Mouse (Mus musculus) midbrain, embryonic 11.5 days (tissue): ENCODE results near the gene Gm14412. TPM values are rescaled to one million over a fixed set of nuclear protein-coding genes. Genes with fewer than 3 reads are reported as not detected.
"Not testable (repeated sequence)": the region's sequence is repeated elsewhere in the genome, so short reads cannot be mapped to it uniquely, and the experiment has no call there.

ENCODE experiments used
- ATAC-seq: fragments of 200-750 bp; cut with Nextera tagmentation; 2 replicates; pipeline ENCODE4 v1.8.0; 2017; ENCODE audit warnings: moderate TSS enrichment, moderate library complexity; ENCODE audit not compliant: low FRiP score
- DNase-seq: peaks from one replicate; pipeline ENCODE4 v3.0.0; 2015; ENCODE audit warnings: low spot score; ENCODE audit errors: missing footprints
- H3K27ac ChIP-seq: fragments of 300-500 bp; sonication (generic); 2 replicates; pipeline ENCODE4 v1.5.1; 2014; ENCODE audit warnings: low read depth, low read length
- H3K27me3 ChIP-seq: fragments of 300-500 bp; sonication (generic); 2 replicates; pipeline ENCODE4 v1.6.1; 2014; ENCODE audit warnings: mild to moderate bottlenecking, low read length, moderate library complexity, mixed read lengths; ENCODE audit not compliant: control insufficient read depth, insufficient read depth
- H3K36me3 ChIP-seq: fragments of 300-500 bp; sonication (generic); 2 replicates; pipeline ENCODE4 v1.6.1; 2014; ENCODE audit warnings: mild to moderate bottlenecking, low read length, moderate library complexity, mixed read lengths; ENCODE audit not compliant: control insufficient read depth, insufficient read depth
- H3K4me1 ChIP-seq: fragments of 300-500 bp; sonication (generic); 2 replicates; pipeline ENCODE4 v1.6.1; 2014; ENCODE audit warnings: low read length; ENCODE audit not compliant: control insufficient read depth, insufficient read depth
- H3K4me2 ChIP-seq: fragments of 300-500 bp; sonication (generic); 2 replicates; pipeline ENCODE4 v1.6.1; 2014; ENCODE audit warnings: mild to moderate bottlenecking, moderate library complexity
- H3K4me3 ChIP-seq: fragments of 300-500 bp; sonication (generic); 2 replicates; pipeline ENCODE4 v1.5.1; 2014; ENCODE audit warnings: low read depth, low read length
- H3K9ac ChIP-seq: fragments of 300-500 bp; sonication (generic); 2 replicates; pipeline ENCODE4 v1.6.1; 2014; ENCODE audit warnings: low read length
- H3K9me3 ChIP-seq: fragments of 300-500 bp; sonication (generic); 2 replicates; pipeline ENCODE4 v1.6.1; 2016; ENCODE audit warnings: low read length; ENCODE audit not compliant: control insufficient read depth
- WGBS: fragments of 180-500 bp; shearing (Covaris S2); extraction: QIAGEN DNeasy Blood & Tissue Kit; methylation state at CpG from one replicate; pipeline ENCODE4 v1.1.7; 2014; 5-methylcytosine and 5-hydroxymethylcytosine counted together
- polyA plus RNA-seq: library from polyadenylated mRNA; unstranded; fragments of >200 nt; fragmentation: Nextera tagmentation; extraction: Ambion mirVana; gene quantifications from 2 replicates; pipeline ENCODE4 v1.2.1, GENCODE M21; 2014

Gm14412 gene
- polyA plus RNA-seq, result 0.19 TPM in 1 of 2 replicates, not detected in the other

GRCm38 (mm10) chr2:177324257-177324733 is at the start of gene Gm14412:
Gene Gm14412 (minus strand): TSS chr2:177324307.
- not testable (repeated sequence) for H3K27ac ChIP-seq, ATAC-seq, H3K27me3 ChIP-seq, H3K4me1 ChIP-seq, H3K9ac ChIP-seq, H3K4me2 ChIP-seq, H3K36me3 ChIP-seq, H3K4me3 ChIP-seq, DNase-seq, H3K9me3 ChIP-seq
- 79% methylated on average over 2 of the region's 2 CpGs for WGBS

- not testable (repeated sequence) for DNase-seq, H3K9me3 ChIP-seq, H3K27me3 ChIP-seq, H3K4me2 ChIP-seq, H3K4me3 ChIP-seq, H3K4me1 ChIP-seq, H3K9ac ChIP-seq, H3K36me3 ChIP-seq, H3K27ac ChIP-seq, ATAC-seq
- WGBS, result 79% methylated on average over 4 of the region's 4 CpGs
Observed at GRCm38 (mm10) chr2:177329661-177330292, 5.7 kb upstream of the Gm14412 start.

DNA sequence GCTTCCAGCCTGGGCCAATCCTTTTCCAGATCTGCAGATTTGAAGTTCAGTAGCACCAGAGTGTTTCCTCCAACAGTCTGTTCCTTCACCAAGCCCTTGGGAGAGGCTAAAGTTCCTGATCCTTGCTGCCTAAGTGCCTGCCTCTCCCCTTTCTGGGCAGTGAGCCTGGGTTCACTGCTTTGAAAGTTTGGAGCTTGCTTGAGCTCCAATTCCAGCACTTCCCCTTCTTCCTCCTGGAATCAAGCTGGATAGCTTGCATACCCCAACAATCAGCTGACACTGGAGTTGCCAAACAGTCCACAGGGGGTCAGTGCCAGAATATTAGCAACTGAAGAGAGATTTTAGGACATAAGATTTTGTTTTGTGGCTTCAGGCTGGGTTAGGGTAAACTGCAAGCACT is 2.7 kb downstream of the Gm14412 start:
- H3K4me3 ChIP-seq, H3K9me3 ChIP-seq, DNase-seq, H3K36me3 ChIP-seq, H3K4me2 ChIP-seq, ATAC-seq, H3K27me3 ChIP-seq, H3K4me1 ChIP-seq, H3K27ac ChIP-seq, H3K9ac ChIP-seq: not testable (repeated sequence)

DNA sequence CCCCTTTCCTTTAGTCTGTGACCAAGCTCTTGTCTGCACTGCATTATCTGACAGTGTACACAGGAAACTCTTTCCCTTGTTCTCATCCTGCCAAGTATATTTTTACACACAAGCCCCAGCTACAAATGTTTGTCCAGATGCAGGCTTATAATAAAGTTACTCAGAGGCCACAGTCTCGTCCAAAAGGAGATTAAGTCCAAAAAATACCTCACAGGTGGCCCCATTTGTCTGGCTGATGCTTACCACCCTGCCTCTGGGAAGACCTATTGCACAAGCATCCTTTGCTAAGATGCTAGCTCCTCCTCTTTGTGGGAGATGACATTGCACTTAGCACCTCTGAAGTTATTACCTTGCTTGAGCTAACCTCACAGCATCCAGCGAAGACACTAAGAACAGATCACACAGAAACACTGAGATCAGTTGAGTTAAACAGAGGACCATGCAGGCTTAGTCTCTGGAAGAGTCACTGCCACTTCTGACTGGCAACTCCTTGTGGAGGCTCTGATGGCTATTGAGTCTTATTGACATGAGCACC is 3.3 kb downstream of the Gm14412 start:
- H3K4me2 ChIP-seq, H3K27me3 ChIP-seq, H3K4me1 ChIP-seq, H3K9me3 ChIP-seq, DNase-seq, H3K36me3 ChIP-seq, H3K9ac ChIP-seq, ATAC-seq, H3K4me3 ChIP-seq, H3K27ac ChIP-seq: not testable (repeated sequence)
- WGBS, result 61% methylated on average over 2 of the region's 2 CpGs

- no peak overlapping the region for H3K9ac ChIP-seq
- no peak for ATAC-seq
- H3K36me3 ChIP-seq, result no peaks in the 10 kb centered on the region
- H3K9me3 ChIP-seq, result peaks cover 6% of the 10 kb centered on the region
- H3K4me3 ChIP-seq, result no peak overlapping the region
- no peak overlapping the region for H3K4me2 ChIP-seq
- no peak for DNase-seq
- no peaks in the 10 kb centered on the region for H3K27me3 ChIP-seq
- no peak overlapping the region for H3K27ac ChIP-seq
- no peaks in the 10 kb centered on the region for H3K4me1 ChIP-seq
- WGBS, result 84% methylated on average over 1 of the region's 1 CpGs
Observed at GRCm38 (mm10) chr2:177318996-177319395, 5.1 kb downstream of the Gm14412 start.

DNA sequence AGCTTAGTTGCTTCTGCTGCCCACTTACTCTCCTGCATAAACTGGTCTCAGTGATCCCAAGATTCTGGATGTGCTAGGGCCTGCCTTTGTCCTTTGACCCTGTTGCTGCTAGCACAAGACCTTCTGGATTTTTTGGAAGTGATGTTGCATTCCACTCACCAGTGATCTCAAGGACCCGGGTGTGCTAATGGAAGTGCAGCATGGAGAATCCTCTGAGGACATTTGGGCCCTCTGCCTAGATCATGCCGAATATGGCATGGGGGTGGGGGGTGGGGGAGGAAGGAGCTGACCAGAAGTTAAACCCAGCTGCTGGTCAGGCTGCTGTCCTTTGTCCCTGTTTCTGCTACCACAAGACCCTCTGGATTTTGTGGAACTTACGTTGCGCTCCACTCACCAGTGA is 14.5 kb downstream of the Gm14412 start:
- H3K9me3 ChIP-seq, H3K9ac ChIP-seq, H3K36me3 ChIP-seq, H3K4me2 ChIP-seq, H3K27me3 ChIP-seq, H3K4me3 ChIP-seq, H3K27ac ChIP-seq, DNase-seq, H3K4me1 ChIP-seq: not testable (repeated sequence)
- ATAC-seq, result 0 out of 2 replicates have a peak, but pooled peaks have one; percentile 35
- 84% methylated on average over 4 of the region's 4 CpGs for WGBS

DNA sequence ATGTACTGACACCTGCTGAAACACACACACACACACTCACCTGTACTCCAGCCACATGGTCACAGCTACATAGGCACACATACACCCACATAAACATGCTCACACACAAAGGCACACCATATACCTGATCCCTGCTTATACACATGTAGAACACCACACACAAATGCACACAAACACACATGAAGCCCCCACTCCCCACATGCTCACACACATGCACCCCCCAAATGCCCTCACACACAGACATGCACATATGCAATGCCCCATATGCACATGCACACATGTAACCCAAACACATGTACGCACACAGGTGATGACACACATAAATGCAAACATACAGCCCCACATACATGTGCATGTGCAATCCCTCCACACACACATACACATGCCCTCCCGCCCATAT is 19.1 kb downstream of the Gm14412 start:
- H3K4me2 ChIP-seq, H3K4me1 ChIP-seq, ATAC-seq, H3K27me3 ChIP-seq, DNase-seq, H3K9me3 ChIP-seq, H3K4me3 ChIP-seq, H3K9ac ChIP-seq, H3K36me3 ChIP-seq, H3K27ac ChIP-seq: not testable (repeated sequence)
- WGBS, result no CpG with 5 or more reads among the region's 2 CpGs

GRCm38 (mm10) chr2:177283701-177284100 is 40.4 kb downstream of the Gm14412 start:
- not testable (repeated sequence) for ATAC-seq, H3K36me3 ChIP-seq, H3K9ac ChIP-seq, H3K4me1 ChIP-seq, H3K27me3 ChIP-seq, H3K27ac ChIP-seq, H3K9me3 ChIP-seq, H3K4me2 ChIP-seq, H3K4me3 ChIP-seq, DNase-seq
- WGBS, result 32% methylated on average over 3 of the region's 3 CpGs

DNA sequence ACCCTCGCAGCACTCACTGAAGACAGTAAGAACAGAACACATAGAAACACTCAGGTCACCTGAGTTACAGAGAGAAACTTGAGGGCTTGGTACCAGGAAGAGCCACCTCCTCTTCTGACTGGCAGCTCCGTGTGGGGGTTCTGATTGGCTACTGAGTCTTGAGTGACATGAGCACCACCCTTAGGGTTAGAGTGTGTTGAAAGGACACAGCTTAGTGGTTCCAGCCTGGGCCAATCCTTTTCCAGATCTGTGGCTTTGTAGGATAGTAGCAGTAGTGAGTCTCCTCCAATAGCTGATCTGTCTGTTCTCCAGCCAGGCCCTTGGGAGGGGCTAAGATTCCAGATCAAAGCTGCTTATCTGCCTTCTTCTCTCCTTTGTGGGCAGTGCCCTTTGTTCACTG is 46.4 kb downstream of the Gm14412 start:
- not testable (repeated sequence) for ATAC-seq, H3K9me3 ChIP-seq, H3K4me3 ChIP-seq, H3K9ac ChIP-seq, H3K4me1 ChIP-seq, H3K27me3 ChIP-seq, H3K36me3 ChIP-seq, H3K27ac ChIP-seq, H3K4me2 ChIP-seq, DNase-seq
- 70% methylated on average over 1 of the region's 2 CpGs for WGBS
